Mouse (Mus musculus) midbrain, embryonic 10.5 days (tissue): Measurements from ENCODE around the gene Gmds. TPM values are rescaled to one million over a fixed set of nuclear protein-coding genes. Genes with fewer than 3 reads are reported as not detected.

Source experiments
- DNase-seq: peaks from one replicate; pipeline ENCODE4 v3.0.0-alpha.2; 2017; ENCODE audit warnings: low spot score
- H3K27ac ChIP-seq: fragments of 300-500 bp; sonication (generic); replicated peaks from 2 replicates; pipeline ENCODE4 v1.5.1; 2016; ENCODE audit warnings: mild to moderate bottlenecking
- H3K27me3 ChIP-seq: fragments of 300-500 bp; sonication (generic); 2 replicates; pipeline ENCODE4 v1.6.1; 2016; ENCODE audit warnings: low read depth, mild to moderate bottlenecking; ENCODE audit not compliant: poor library complexity, severe bottlenecking
- H3K36me3 ChIP-seq: fragments of 300-500 bp; sonication (generic); 2 replicates; pipeline ENCODE4 v1.6.1; 2016; ENCODE audit warnings: mild to moderate bottlenecking, moderate library complexity
- H3K4me1 ChIP-seq: fragments of 300-500 bp; sonication (generic); 2 replicates; pipeline ENCODE4 v1.6.1; 2016
- H3K4me3 ChIP-seq: fragments of 300-500 bp; sonication (generic); 2 replicates; pipeline ENCODE4 v1.5.1; 2016; ENCODE audit warnings: mild to moderate bottlenecking, moderate library complexity
- H3K9me3 ChIP-seq: fragments of 300-500 bp; sonication (generic); replicated peaks from 2 replicates; pipeline ENCODE4 v1.6.1; 2016; ENCODE audit warnings: mild to moderate bottlenecking
- WGBS: fragments of 180-500 bp; shearing (Covaris S2); methylation state at CpG from one replicate; pipeline ENCODE4 v1.1.7; 2016; 5-methylcytosine and 5-hydroxymethylcytosine counted together
- polyA plus RNA-seq: library from polyadenylated mRNA; unstranded; fragments of >200 nt; fragmentation: Nextera tagmentation; extraction: Ambion mirVana; gene quantifications from 2 replicates; pipeline ENCODE4 v1.2.1, GENCODE M21; 2016

Gene Gmds
- polyA plus RNA-seq, 1 experiment from 2014 or later = 29.9 TPM

- no peaks in the 10 kb centered on the region for H3K36me3 ChIP-seq
- H3K4me1 ChIP-seq = no peaks in the 10 kb centered on the region
- no peak overlapping the region for H3K27ac ChIP-seq
- no peak for DNase-seq
- H3K9me3 ChIP-seq = no peaks in the 10 kb centered on the region
- no peaks in the 10 kb centered on the region for H3K27me3 ChIP-seq
- no peak overlapping the region for H3K4me3 ChIP-seq
- WGBS = 79% methylated on average over 6 of the region's 6 CpGs
Measured at GRCm38 (mm10) chr13:32034799-32035448, 303.6 kb downstream of the Gmds start.

- peak; percentile 16 for DNase-seq
- Histone ChIP-seq H3K9me3 (no peaks in the 10 kb centered on the region), H3K36me3 (no peaks in the 10 kb centered on the region), H3K4me3 (no peak overlapping the region), H3K27me3 (no peaks in the 10 kb centered on the region), H3K4me1 (no peaks in the 10 kb centered on the region), H3K27ac (no peak overlapping the region)
- WGBS = 54% methylated on average over 8 of the region's 8 CpGs
Measured at GRCm38 (mm10) chr13:32034139-32034538, 304.4 kb downstream of the Gmds start.

- H3K9me3 ChIP-seq = no peaks in the 10 kb centered on the region
- peaks cover 7% of the 10 kb centered on the region for H3K4me1 ChIP-seq
- no peak overlapping the region for H3K4me3 ChIP-seq
- H3K36me3 ChIP-seq = no peaks in the 10 kb centered on the region
- no peak for DNase-seq
- H3K27me3 ChIP-seq = no peaks in the 10 kb centered on the region
- WGBS = 85% methylated on average over 6 of the region's 6 CpGs
- no peak overlapping the region for H3K27ac ChIP-seq
Measured at GRCm38 (mm10) chr13:32026226-32026975, 312.1 kb downstream of the Gmds start.

GRCm38 (mm10) chr13:32024822-32025221 lies 313.7 kb downstream of the Gmds start:
- H3K4me1 ChIP-seq = peaks cover 7% of the 10 kb centered on the region
- H3K9me3 ChIP-seq = no peaks in the 10 kb centered on the region
- no peak for DNase-seq
- no peak overlapping the region for H3K4me3 ChIP-seq
- no peaks in the 10 kb centered on the region for H3K27me3 ChIP-seq
- H3K36me3 ChIP-seq = no peaks in the 10 kb centered on the region
- H3K27ac ChIP-seq = no peak overlapping the region

GRCm38 (mm10) chr13:32020455-32021249 lies 317.9 kb downstream of the Gmds start:
- DNase-seq = no peak
- Histone ChIP-seq H3K27me3 (no peaks in the 10 kb centered on the region), H3K4me3 (no peak overlapping the region), H3K27ac (no peak overlapping the region), H3K9me3 (no peaks in the 10 kb centered on the region), H3K36me3 (no peaks in the 10 kb centered on the region), H3K4me1 (peaks cover 4% of the 10 kb centered on the region; the same call in 1 of the 2 replicates)
- WGBS = 78% methylated on average over 6 of the region's 6 CpGs

- no peak overlapping the region for H3K4me3 ChIP-seq
- no peaks in the 10 kb centered on the region for H3K27me3 ChIP-seq
- H3K27ac ChIP-seq = no peak overlapping the region
- no peaks in the 10 kb centered on the region for H3K9me3 ChIP-seq
- DNase-seq = no peak
- no peaks in the 10 kb centered on the region for H3K4me1 ChIP-seq
- H3K36me3 ChIP-seq = no peaks in the 10 kb centered on the region
Measured at GRCm38 (mm10) chr13:32019256-32019620, 319.3 kb downstream of the Gmds start.

- Histone ChIP-seq H3K27me3 (no peaks in the 10 kb centered on the region), H3K27ac (no peak overlapping the region), H3K4me3 (no peak overlapping the region), H3K4me1 (no peaks in the 10 kb centered on the region), H3K9me3 (no peaks in the 10 kb centered on the region), H3K36me3 (no peaks in the 10 kb centered on the region)
- 82% methylated on average over 4 of the region's 4 CpGs for WGBS
- DNase-seq = no peak
Measured at GRCm38 (mm10) chr13:32018518-32019255, 319.9 kb downstream of the Gmds start.

GRCm38 (mm10) chr13:32008802-32009201 lies 329.7 kb downstream of the Gmds start:
- no peak for DNase-seq
- no peak overlapping the region for H3K27ac ChIP-seq
- H3K4me3 ChIP-seq = no peak overlapping the region
- no peaks in the 10 kb centered on the region for H3K9me3 ChIP-seq
- no peaks in the 10 kb centered on the region for H3K36me3 ChIP-seq
- H3K4me1 ChIP-seq = no peaks in the 10 kb centered on the region
- WGBS = 52% methylated on average over 4 of the region's 4 CpGs
- no peaks in the 10 kb centered on the region for H3K27me3 ChIP-seq

- no peaks in the 10 kb centered on the region for H3K4me1 ChIP-seq
- no peak overlapping the region for H3K4me3 ChIP-seq
- no peak overlapping the region for H3K27ac ChIP-seq
- WGBS = 69% methylated on average over 7 of the region's 7 CpGs
- H3K36me3 ChIP-seq = no peaks in the 10 kb centered on the region
- no peaks in the 10 kb centered on the region for H3K9me3 ChIP-seq
- DNase-seq = no peak
- H3K27me3 ChIP-seq = no peaks in the 10 kb centered on the region
Measured at GRCm38 (mm10) chr13:32008116-32008641, 330.4 kb downstream of the Gmds start.

- 78% methylated on average over 4 of the region's 4 CpGs for WGBS
- Histone ChIP-seq H3K9me3 (peaks cover 8% of the 10 kb centered on the region), H3K27me3 (no peaks in the 10 kb centered on the region), H3K27ac (no peak overlapping the region), H3K36me3 (no peaks in the 10 kb centered on the region), H3K4me1 (0 out of 2 replicates have a peak, but pooled peaks cover 4% of the 10 kb centered on the region), H3K4me3 (no peak overlapping the region)
- no peak for DNase-seq
Measured at GRCm38 (mm10) chr13:31993391-31993790, 345.1 kb downstream of the Gmds start.

- H3K4me3 ChIP-seq = no peak overlapping the region
- H3K4me1 ChIP-seq = 0 out of 2 replicates have a peak, but pooled peaks cover 4% of the 10 kb centered on the region
- DNase-seq = no peak
- no peaks in the 10 kb centered on the region for H3K36me3 ChIP-seq
- no peak overlapping the region for H3K27ac ChIP-seq
- 76% methylated on average over 12 of the region's 12 CpGs for WGBS
- H3K9me3 ChIP-seq = peaks cover 8% of the 10 kb centered on the region
- no peaks in the 10 kb centered on the region for H3K27me3 ChIP-seq
Measured at GRCm38 (mm10) chr13:31992409-31993201, 345.9 kb downstream of the Gmds start.

- H3K4me1 ChIP-seq = no peaks in the 10 kb centered on the region
- DNase-seq = no peak
- no peaks in the 10 kb centered on the region for H3K36me3 ChIP-seq
- 72% methylated on average over 1 of the region's 1 CpGs for WGBS
- H3K9me3 ChIP-seq = no peaks in the 10 kb centered on the region
- H3K27me3 ChIP-seq = no peaks in the 10 kb centered on the region
- no peak overlapping the region for H3K4me3 ChIP-seq
- no peak overlapping the region for H3K27ac ChIP-seq
Measured at GRCm38 (mm10) chr13:31981198-31981597, 357.3 kb downstream of the Gmds start.
